Mouse (Mus musculus): ENCODE results near the gene Lrrc8d.

DNA sequence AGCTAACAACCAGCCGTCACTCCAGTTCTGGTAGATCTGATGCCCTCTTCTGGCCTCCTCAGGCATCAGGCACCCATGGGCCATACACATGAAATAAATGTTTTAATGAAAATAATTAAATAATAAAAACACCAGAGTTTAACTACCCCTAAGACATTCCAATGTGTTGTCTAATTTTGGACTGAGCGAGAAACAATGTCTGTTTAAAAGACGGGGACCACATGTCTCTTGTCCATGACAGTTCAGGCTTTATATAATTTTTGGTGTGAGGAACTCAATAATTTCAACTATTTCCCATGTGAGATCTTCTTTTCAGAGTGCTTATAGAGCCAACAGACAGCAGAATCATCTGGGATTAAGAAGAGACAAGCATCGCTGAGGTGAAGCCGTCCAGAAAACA is 32.8 kb upstream of the Lrrc8d start:
- TF ChIP-seq CTCF (IDR thresholded peaks at IDR 0.05; ENCODE audit: low read depth) (no peak), EP300 (IDR thresholded peaks at IDR 0.05; ENCODE audit: low read depth) (no peak)

All from heart, postnatal 0 days (tissue).